Comparison of ENCODE assay signal across 27 mouse cellular contexts in genomic region chr11:106195341-106195740, GRCm38 (mm10). TPM values are rescaled to one million over a fixed set of nuclear protein-coding genes. Genes with fewer than 3 reads are reported as not detected.
DNase-seq lines count a peak whose midpoint lies in the region; ATAC-seq and TF ChIP-seq lines count a peak whose summit lies in the region.
"Had no signal": no experiment of that assay in that cellular context is flagged by ENCODE, and none has a peak within 500 bp of the region (broad histone marks: within the 10 kb centered on the region; RNA-seq: fewer than 3 reads in every experiment).

No protein-coding gene starts in this region.

- intact Hi-C loops in left cerebral cortex, postnatal 10 days (cut with DNase I), result no loop called here

- H3K27me3 ChIP-seq in liver, embryonic 12.5 days (replicated peaks), result no peaks in the 10 kb centered on the region
- no peaks in the 10 kb centered on the region for H3K27me3 ChIP-seq in liver, postnatal 0 days (ENCODE audit: insufficient read depth, low read length)
- H3K27me3 ChIP-seq: embryonic facial prominence, embryonic 13.5 days; forebrain, embryonic 12.5 days; hindbrain, embryonic 15.5 days; intestine, embryonic 15.5 days; stomach, embryonic 15.5 days had no signal

- H3K4me2 ChIP-seq in liver, embryonic 12.5 days, result no peak overlapping the region
- H3K4me2 ChIP-seq in liver, postnatal 0 days (ENCODE audit: low read depth, low read length), result no peak overlapping the region
- H3K4me2 ChIP-seq: embryonic facial prominence, embryonic 13.5 days; forebrain, embryonic 12.5 days; hindbrain, embryonic 15.5 days; intestine, embryonic 15.5 days; stomach, embryonic 15.5 days had no signal

- H3K9me3 ChIP-seq in liver, embryonic 12.5 days (replicated peaks), result no peaks in the 10 kb centered on the region
- H3K9me3 ChIP-seq in liver, postnatal 0 days (ENCODE audit: low read length), result no peaks in the 10 kb centered on the region
- H3K9me3 ChIP-seq: embryonic facial prominence, embryonic 13.5 days; forebrain, embryonic 12.5 days; G1E; hindbrain, embryonic 15.5 days; intestine, embryonic 15.5 days; limb, embryonic 10.5 days; midbrain, embryonic 10.5 days; stomach, embryonic 15.5 days had no signal

- TF ChIP-seq EP300 in liver, postnatal 0 days (IDR thresholded peaks at IDR 0.05; ENCODE audit: low read depth), result no peak

- peaks cover 42% of the 10 kb centered on the region for H3K36me3 ChIP-seq in liver, embryonic 12.5 days
- H3K36me3 ChIP-seq in liver, postnatal 0 days (replicated peaks; ENCODE audit: insufficient read depth, low read length), result peaks cover 17% of the 10 kb centered on the region; the same call in 1 of the 2 replicates

- H3K9ac ChIP-seq in liver, embryonic 12.5 days, result no peak overlapping the region
- no peak overlapping the region for H3K9ac ChIP-seq in liver, postnatal 0 days (replicated peaks)
- H3K9ac ChIP-seq: embryonic facial prominence, embryonic 13.5 days; forebrain, embryonic 12.5 days; hindbrain, embryonic 15.5 days; intestine, embryonic 15.5 days; stomach, embryonic 15.5 days had no signal

- H3K4me1 ChIP-seq in liver, embryonic 12.5 days, result peaks cover 50% of the 10 kb centered on the region
- peaks cover 28% of the 10 kb centered on the region for H3K4me1 ChIP-seq in liver, postnatal 0 days (ENCODE audit: insufficient read depth)

- no peak for DNase-seq in liver, postnatal 0 days
- DNase-seq in 416B (ENCODE audit: low read depth), result peak; percentile 75
- peak; percentile 35 for DNase-seq in MN1 (ENCODE audit: low spot score)
- DNase-seq in fibroblast of lung, adult 2 months (ENCODE audit: low read depth), result peak; percentile 75
- no peak for DNase-seq in embryo, embryonic 10.5 days (ENCODE audit: low spot score)
- DNase-seq in left cerebral cortex, postnatal 10 days (ENCODE audit: extremely low spot score in 1 of 2, low spot score in 2 of 2), result no peak
- DNase-seq: adrenal gland, adult 2 months; cerebellum, adult 8-10 months; heart, postnatal 36 days; kidney, adult 9 months; kidney, postnatal 25 days had no signal

- no peak for ATAC-seq in liver, embryonic 12.5 days
- no peak for ATAC-seq in liver, postnatal 0 days
- ATAC-seq: intestine, embryonic 15.5 days had no signal

- H3K4me3 ChIP-seq in liver, embryonic 12.5 days, result no peak overlapping the region
- H3K4me3 ChIP-seq in liver, postnatal 0 days (ENCODE audit: low read depth, low read length), result no peak overlapping the region
- H3K4me3 ChIP-seq: embryonic facial prominence, embryonic 13.5 days; forebrain, embryonic 12.5 days; hindbrain, embryonic 15.5 days; intestine, embryonic 15.5 days; left cerebral cortex, adult 2 months; limb, embryonic 10.5 days; midbrain, embryonic 10.5 days; stomach, embryonic 15.5 days had no signal

- H3K27ac ChIP-seq in liver, embryonic 12.5 days, result peak overlapping the region; percentile 26; the same call in 1 of the 2 replicates
- H3K27ac ChIP-seq in liver, postnatal 0 days (ENCODE audit: low read depth), result no peak overlapping the region
- H3K27ac ChIP-seq: embryonic facial prominence, embryonic 13.5 days; forebrain, embryonic 12.5 days; hindbrain, embryonic 15.5 days; intestine, embryonic 15.5 days; left cerebral cortex, adult 2 months; limb, embryonic 10.5 days; macrophage; midbrain, embryonic 10.5 days; stomach, embryonic 15.5 days had no signal

- TF ChIP-seq CTCF in liver, postnatal 0 days (IDR thresholded peaks at IDR 0.05; ENCODE audit: low read depth), result no peak

RNA-seq across cellular contexts. Expression of gene Strada, which starts 6.6 kb away (rescaled TPM):
- 12.2 and 12.6 TPM in 2 replicates for polyA plus RNA-seq in liver, embryonic 12.5 days (2016; fragmentation: Nextera tagmentation; extraction: Ambion mirVana)
- 4.6 and 4.9 TPM in 2 replicates for polyA plus RNA-seq in liver, postnatal 0 days (2015; fragmentation: Nextera tagmentation; extraction: Ambion mirVana)
- 10 to 100 TPM; 27.5 to 28.2 TPM for total RNA-seq in left cerebral cortex, postnatal 10 days (2021)

RNA-seq across cellular contexts. Expression of gene Ccdc47, which starts 20.8 kb away (rescaled TPM):
- 53.9 and 56.6 TPM in 2 replicates for polyA plus RNA-seq in liver, embryonic 12.5 days (2016; fragmentation: Nextera tagmentation; extraction: Ambion mirVana)
- polyA plus RNA-seq in liver, postnatal 0 days (2015; fragmentation: Nextera tagmentation; extraction: Ambion mirVana), result 33.4 and 34.6 TPM in 2 replicates
- 10 to 100 TPM; 77.3 to 85.3 TPM for total RNA-seq in left cerebral cortex, postnatal 10 days (2021)

RNA-seq across cellular contexts. Expression of gene Ddx42, which starts 21.4 kb away (rescaled TPM):
- 42.3 and 42.6 TPM in 2 replicates for polyA plus RNA-seq in liver, embryonic 12.5 days (2016; fragmentation: Nextera tagmentation; extraction: Ambion mirVana)
- 15.9 and 17.8 TPM in 2 replicates for polyA plus RNA-seq in liver, postnatal 0 days (2015; fragmentation: Nextera tagmentation; extraction: Ambion mirVana)
- total RNA-seq in left cerebral cortex, postnatal 10 days (2021), result 10 to 100 TPM; 67.9 to 72.7 TPM

RNA-seq across cellular contexts. Expression of gene Limd2, which starts 34.7 kb away (rescaled TPM):
- 109 and 112 TPM in 2 replicates for polyA plus RNA-seq in liver, embryonic 12.5 days (2016; fragmentation: Nextera tagmentation; extraction: Ambion mirVana)
- 77.5 and 77.7 TPM in 2 replicates for polyA plus RNA-seq in liver, postnatal 0 days (2015; fragmentation: Nextera tagmentation; extraction: Ambion mirVana)
- total RNA-seq in left cerebral cortex, postnatal 10 days (2021), result 10 to 100 TPM; 79.4 to 89.1 TPM

RNA-seq across cellular contexts. Expression of gene Gm10840, which starts 34.7 kb away (rescaled TPM):
- polyA plus RNA-seq in liver, embryonic 12.5 days (2016; fragmentation: Nextera tagmentation; extraction: Ambion mirVana), result not detected in 2 replicates
- not detected in 2 replicates for polyA plus RNA-seq in liver, postnatal 0 days (2015; fragmentation: Nextera tagmentation; extraction: Ambion mirVana)
- 1 to 10 TPM in 1 of 2 experiments, not detected in 1; 1.5 TPM for total RNA-seq in left cerebral cortex, postnatal 10 days (2021)
- total RNA-seq: adrenal gland, adult 2 months; G1E; gastrocnemius, adult 8-10 months; granulocyte monocyte progenitor cell, adult 5-6 weeks; heart, postnatal 36 days; left cerebral cortex, adult 2 months; liver, adult 2 months; midbrain, postnatal 0 days had no signal
- polyA plus RNA-seq: adrenal gland, adult 2 months; embryonic facial prominence, embryonic 13.5 days; forebrain, embryonic 12.5 days; G1E; intestine, embryonic 15.5 days; liver, adult 2 months; macrophage; midbrain, embryonic 10.5 days; midbrain, postnatal 0 days; stomach, embryonic 15.5 days; urinary bladder, adult 2 months had no signal

Comparison
In these comparisons a context has a peak if more than half of its experiments do, and no peak if none do; other contexts are left out.
1. DNase-seq: peak in 416B (single experiment), MN1 (single experiment) and fibroblast of lung, adult 2 months (single experiment); none in liver, postnatal 0 days (single experiment), embryo, embryonic 10.5 days (single experiment) and left cerebral cortex, postnatal 10 days (0 of 2).